Mouse (Mus musculus) C2C12 (cell line): ENCODE results near the gene Retreg3.

Source experiments
- CTCF ChIP-seq: IDR thresholded peaks from one replicate; pipeline ENCODE4 v1.5.1; 2011; ENCODE audit not compliant: control insufficient read depth, insufficient read depth, insufficient read length
- FOSL1 ChIP-seq: IDR thresholded peaks from one replicate; pipeline ENCODE4 v1.8.0; 2011; ENCODE audit warnings: mild to moderate bottlenecking, low read length; ENCODE audit not compliant: poor library complexity, insufficient read depth, severe bottlenecking
- MAX ChIP-seq: IDR thresholded peaks from one replicate; pipeline ENCODE4 v1.6.1; 2011; ENCODE audit warnings: mild to moderate bottlenecking, control low read depth
- MYOD1 ChIP-seq: IDR thresholded peaks from one replicate; pipeline ENCODE4 v1.6.1; 2011; ENCODE audit warnings: low read depth; ENCODE audit not compliant: control insufficient read depth, insufficient read length
- USF1 ChIP-seq: IDR thresholded peaks from one replicate; pipeline ENCODE4 v1.6.1; 2011; ENCODE audit warnings: low read depth, mild to moderate bottlenecking, control low read depth, moderate library complexity

DNA sequence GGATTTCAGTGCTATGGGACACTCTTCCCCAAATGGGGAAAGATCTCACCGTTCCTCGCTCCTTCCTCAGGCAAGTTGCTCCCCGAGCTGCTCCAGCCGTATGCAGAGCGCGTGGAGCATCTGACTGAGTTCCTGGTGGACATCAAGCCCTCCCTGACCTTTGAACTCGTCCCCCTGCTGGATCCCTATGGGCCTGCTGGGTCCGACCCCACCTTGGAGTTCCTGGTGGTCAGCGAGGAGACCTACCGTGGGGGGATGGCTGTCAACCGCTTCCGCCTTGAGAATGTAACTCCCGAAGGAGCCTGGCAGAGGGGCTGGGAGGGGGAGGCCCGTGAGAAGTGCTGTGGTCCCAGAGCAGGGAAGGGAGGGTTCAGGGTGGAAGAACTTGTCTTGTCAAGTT is 35.4 kb downstream of the Retreg3 start:
- TF ChIP-seq CTCF (no peak), FOSL1 (no peak), MYOD1 (no peak), MAX (no peak), USF1 (no peak)
